Mouse (Mus musculus) regulatory T cell (primary cell): Measurements from ENCODE around the gene Sfxn1.

ENCODE experiments used
- in situ Hi-C: fragments of 300-600 bp; cut with MboI, MseI; formaldehyde crosslinking; loops from one replicate; pipeline ENCODE4 v1.15.1; 2025; ENCODE audit warnings: high pct_unique_total_duplicates

Sfxn1 gene

GRCm38 (mm10) chr13:54071606-54072331 is at the start of gene Sfxn1:
TSS of gene Sfxn1 (plus strand) at chr13:54071869.
- in situ Hi-C loops: no loop called here

GRCm38 (mm10) chr13:54023311-54023710 is 48.4 kb upstream of the Sfxn1 start:
- in situ Hi-C loops: no loop called here

GRCm38 (mm10) chr13:54027079-54027478 is 44.6 kb upstream of the Sfxn1 start:
- in situ Hi-C loops: no loop called here

GRCm38 (mm10) chr13:54033653-54034052 is 38.0 kb upstream of the Sfxn1 start:
- in situ Hi-C loops: no loop called here

GRCm38 (mm10) chr13:54035541-54035940 is 36.1 kb upstream of the Sfxn1 start:
- in situ Hi-C loops: no loop called here

- in situ Hi-C loops: no loop called here
Measured at GRCm38 (mm10) chr13:54037936-54038335, 33.7 kb upstream of the Sfxn1 start.

- in situ Hi-C loops: no loop called here
Measured at GRCm38 (mm10) chr13:54040256-54040655, 31.4 kb upstream of the Sfxn1 start.

- in situ Hi-C loops: no loop called here
Measured at GRCm38 (mm10) chr13:54048679-54049352, 22.9 kb upstream of the Sfxn1 start.

GRCm38 (mm10) chr13:54051641-54052040 is 20.0 kb upstream of the Sfxn1 start:
- in situ Hi-C loops: no loop called here

GRCm38 (mm10) chr13:54054962-54055361 is 16.7 kb upstream of the Sfxn1 start:
- in situ Hi-C loops: no loop called here

- in situ Hi-C loops: no loop called here
Measured at GRCm38 (mm10) chr13:54055448-54055861, 16.2 kb upstream of the Sfxn1 start, which contains the start of gene Drd1. TSS of gene Drd1 (minus strand) at chr13:54055705.

- in situ Hi-C loops: no loop called here
Measured at GRCm38 (mm10) chr13:54062068-54062467, 9.6 kb upstream of the Sfxn1 start.

GRCm38 (mm10) chr13:54063292-54063691 is 8.4 kb upstream of the Sfxn1 start:
- in situ Hi-C loops: no loop called here

GRCm38 (mm10) chr13:54066081-54066746 is 5.5 kb upstream of the Sfxn1 start:
- in situ Hi-C loops: no loop called here

- in situ Hi-C loops: no loop called here
Measured at GRCm38 (mm10) chr13:54067617-54068166, 4.0 kb upstream of the Sfxn1 start.

- in situ Hi-C loops: no loop called here
Measured at GRCm38 (mm10) chr13:54071011-54071410, 658 bp upstream of the Sfxn1 start.

GRCm38 (mm10) chr13:54072526-54073057 is 923 bp downstream of the Sfxn1 start:
- in situ Hi-C loops: no loop called here

GRCm38 (mm10) chr13:54073066-54073465 is 1.4 kb downstream of the Sfxn1 start:
- in situ Hi-C loops: no loop called here

GRCm38 (mm10) chr13:54073491-54073890 is 1.8 kb downstream of the Sfxn1 start:
- in situ Hi-C loops: no loop called here

GRCm38 (mm10) chr13:54075416-54075815 is 3.7 kb downstream of the Sfxn1 start:
- in situ Hi-C loops: no loop called here

- in situ Hi-C loops: no loop called here
Measured at GRCm38 (mm10) chr13:54076051-54076450, 4.4 kb downstream of the Sfxn1 start.
